Mouse (Mus musculus) testis, adult 2 months (tissue): Measurements from ENCODE around the gene Dhx30. TPM values are rescaled to one million over a fixed set of nuclear protein-coding genes. Genes with fewer than 3 reads are reported as not detected.
"Not testable (repeated sequence)": the region's sequence is repeated elsewhere in the genome, so short reads cannot be mapped to it uniquely, and the experiment has no call there.

ENCODE experiments used
- H3K27ac ChIP-seq: fragments of 200-500 bp; 2 replicates; pipeline ENCODE4 v1.5.1; 2012; ENCODE audit warnings: low read depth, low read length; ENCODE audit not compliant: control insufficient read depth, insufficient read depth
- H3K27me3 ChIP-seq: fragments of 200-500 bp; 2 replicates; pipeline ENCODE4 v1.6.1; 2012; ENCODE audit warnings: mild to moderate bottlenecking, low read length, moderate library complexity; ENCODE audit not compliant: control insufficient read depth, insufficient read depth
- H3K36me3 ChIP-seq: fragments of 200-500 bp; 2 replicates; pipeline ENCODE4 v1.6.1; 2012; ENCODE audit warnings: mild to moderate bottlenecking, low read length; ENCODE audit not compliant: control insufficient read depth, insufficient read depth
- H3K4me1 ChIP-seq: fragments of 200-500 bp; 2 replicates; pipeline ENCODE4 v1.6.1; 2012; ENCODE audit warnings: low read length; ENCODE audit not compliant: control insufficient read depth, insufficient read depth
- H3K4me3 ChIP-seq: fragments of 200-500 bp; 2 replicates; pipeline ENCODE4 v1.5.1; 2012; ENCODE audit warnings: low read depth, mild to moderate bottlenecking, low read length, moderate library complexity, mixed read lengths; ENCODE audit not compliant: control insufficient read depth
- CTCF ChIP-seq: fragments of 200-500 bp; IDR thresholded peaks from 2 replicates; pipeline ENCODE4 v1.5.1; 2012; ENCODE audit warnings: low read depth, mild to moderate bottlenecking, inconsistent platforms, low read length, moderate library complexity; ENCODE audit not compliant: control insufficient read depth, insufficient read depth, insufficient replicate concordance
- POLR2A ChIP-seq: fragments of 200-500 bp; IDR thresholded peaks from 2 replicates; pipeline ENCODE4 v1.6.1; 2012; ENCODE audit warnings: low read depth, mild to moderate bottlenecking, inconsistent platforms, low read length, moderate library complexity; ENCODE audit not compliant: control insufficient read depth
- polyA plus RNA-seq: library from polyadenylated mRNA; depleted of rRNA; stranded (reverse); fragments of >200 nt; gene quantifications from 2 replicates; pipeline ENCODE4 v1.2.3, GENCODE M21; 2012

The Dhx30 gene
- polyA plus RNA-seq, 1 experiment = 160 TPM

DNA sequence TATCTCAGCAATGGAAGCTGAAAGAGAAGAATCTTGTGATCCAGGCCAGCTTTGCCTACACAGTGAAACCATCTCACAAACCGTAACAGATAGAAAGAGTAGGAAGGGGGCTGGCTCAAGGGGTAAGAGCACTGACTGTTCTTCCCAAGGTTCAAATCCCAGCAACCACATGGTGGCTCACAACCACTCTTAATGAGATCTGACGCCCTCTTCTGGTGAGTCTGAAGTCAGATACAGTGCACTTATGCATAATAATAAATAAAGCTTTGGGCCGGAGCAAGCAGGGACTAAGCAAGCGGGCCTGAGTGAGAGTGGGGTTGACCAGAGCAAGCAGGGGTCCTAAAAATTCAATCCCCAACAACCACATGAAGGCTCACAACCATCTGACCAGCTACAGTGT is 24.3 kb downstream of the Dhx30 start:
- H3K27me3 ChIP-seq = no peaks in the 10 kb centered on the region
- H3K27ac ChIP-seq = no peak overlapping the region
- no peak overlapping the region for H3K4me3 ChIP-seq
- TF ChIP-seq CTCF (no peak), POLR2A (no peak)
- peaks cover 2% of the 10 kb centered on the region for H3K36me3 ChIP-seq
- no peaks in the 10 kb centered on the region for H3K4me1 ChIP-seq

DNA sequence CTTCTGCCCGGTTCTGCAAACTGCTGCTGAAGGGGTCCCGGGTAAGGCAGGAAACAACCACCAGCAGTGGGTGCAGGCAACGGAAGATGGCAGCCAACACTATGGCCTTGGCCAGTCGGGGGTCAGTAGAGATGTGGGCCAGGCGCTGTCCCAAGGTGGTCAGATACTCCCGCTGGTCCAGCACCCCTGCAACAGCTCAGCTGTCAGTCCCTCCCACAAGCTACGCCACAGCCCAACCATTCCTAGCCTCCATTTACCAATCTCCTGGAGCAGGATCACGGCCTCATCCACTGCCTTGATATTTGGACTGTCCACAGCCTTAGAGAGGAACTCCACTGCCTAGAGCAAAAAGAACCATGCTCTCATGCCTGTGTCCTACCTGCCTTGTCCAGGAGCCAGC is 31.9 kb downstream of the Dhx30 start:
- Histone ChIP-seq H3K4me1 (peaks cover 2% of the 10 kb centered on the region; the same call in 1 of the 2 replicates), H3K4me3 (no peak overlapping the region), H3K27ac (no peak overlapping the region), H3K27me3 (no peaks in the 10 kb centered on the region), H3K36me3 (no peaks in the 10 kb centered on the region; the same call in 1 of the 2 replicates)
- no peak for TF ChIP-seq POLR2A
- no peak for TF ChIP-seq CTCF

GRCm38 (mm10) chr9:110084201-110084964 is 33.2 kb downstream of the Dhx30 start:
- Histone ChIP-seq H3K4me3 (no peak overlapping the region), H3K36me3 (no peaks in the 10 kb centered on the region; the same call in 1 of the 2 replicates), H3K27me3 (no peaks in the 10 kb centered on the region), H3K27ac (no peak overlapping the region), H3K4me1 (peaks cover 2% of the 10 kb centered on the region; the same call in 1 of the 2 replicates)
- TF ChIP-seq CTCF = no peak
- TF ChIP-seq POLR2A = no peak

GRCm38 (mm10) chr9:110081066-110081465 is 36.6 kb downstream of the Dhx30 start:
- Histone ChIP-seq H3K4me3 (no peak overlapping the region), H3K27ac (no peak overlapping the region), H3K4me1 (peaks cover 2% of the 10 kb centered on the region; the same call in 1 of the 2 replicates), H3K36me3 (no peaks in the 10 kb centered on the region; the same call in 1 of the 2 replicates), H3K27me3 (no peaks in the 10 kb centered on the region)
- TF ChIP-seq CTCF (no peak), POLR2A (no peak)

- H3K4me3 ChIP-seq, H3K27me3 ChIP-seq, H3K36me3 ChIP-seq, H3K4me1 ChIP-seq, H3K27ac ChIP-seq: not testable (repeated sequence)
Observed at GRCm38 (mm10) chr9:110076468-110076867, 41.2 kb downstream of the Dhx30 start.

DNA sequence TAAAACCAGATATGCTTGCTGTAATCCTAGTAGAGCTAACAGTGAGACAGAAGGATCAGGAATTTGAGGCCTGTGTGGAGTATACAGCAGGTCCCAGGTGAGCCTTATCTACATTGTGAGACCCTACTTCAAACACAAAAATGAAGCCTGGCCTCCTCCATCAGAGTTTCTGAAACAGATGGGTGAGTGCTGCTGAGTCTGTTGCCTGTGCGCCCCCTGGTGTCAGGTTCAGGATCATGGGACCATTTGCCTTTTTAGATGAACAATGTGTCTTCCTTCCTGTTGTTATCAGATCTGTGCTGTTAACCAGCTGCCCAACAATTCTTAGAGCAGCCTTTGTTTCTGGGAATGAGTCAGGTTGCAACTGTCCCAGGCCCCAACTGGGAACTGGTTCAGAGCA is 45.8 kb downstream of the Dhx30 start:
- TF ChIP-seq CTCF (peak; percentile 69; the same call in 1 of the 2 replicates), POLR2A (no peak)
- Histone ChIP-seq H3K27ac (no peak overlapping the region), H3K4me3 (no peak overlapping the region), H3K4me1 (no peaks in the 10 kb centered on the region), H3K27me3 (no peaks in the 10 kb centered on the region), H3K36me3 (peaks cover 3% of the 10 kb centered on the region)

- no peak overlapping the region for H3K4me3 ChIP-seq
- TF ChIP-seq POLR2A (no peak), CTCF (no peak)
- H3K27ac ChIP-seq = no peak overlapping the region
- H3K4me1 ChIP-seq = no peaks in the 10 kb centered on the region
- H3K36me3 ChIP-seq = peaks cover 3% of the 10 kb centered on the region
- no peaks in the 10 kb centered on the region for H3K27me3 ChIP-seq
Observed at GRCm38 (mm10) chr9:110071011-110071410, 46.6 kb downstream of the Dhx30 start.
